Mouse (Mus musculus) bone marrow, adult 2 months (tissue): ENCODE results near the gene Slamf9.

Experiments
- CTCF ChIP-seq: fragments of 200-500 bp; IDR thresholded peaks from 2 replicates; pipeline ENCODE4 v1.5.1; 2011; ENCODE audit warnings: low read length, control low read depth; ENCODE audit not compliant: control insufficient read depth, insufficient read depth
- POLR2A ChIP-seq: fragments of 200-500 bp; IDR thresholded peaks from 2 replicates; pipeline ENCODE4 v1.6.1; 2011; ENCODE audit warnings: low read depth, mild to moderate bottlenecking, control low read depth, low read length, borderline replicate concordance; ENCODE audit not compliant: control insufficient read depth

DNA sequence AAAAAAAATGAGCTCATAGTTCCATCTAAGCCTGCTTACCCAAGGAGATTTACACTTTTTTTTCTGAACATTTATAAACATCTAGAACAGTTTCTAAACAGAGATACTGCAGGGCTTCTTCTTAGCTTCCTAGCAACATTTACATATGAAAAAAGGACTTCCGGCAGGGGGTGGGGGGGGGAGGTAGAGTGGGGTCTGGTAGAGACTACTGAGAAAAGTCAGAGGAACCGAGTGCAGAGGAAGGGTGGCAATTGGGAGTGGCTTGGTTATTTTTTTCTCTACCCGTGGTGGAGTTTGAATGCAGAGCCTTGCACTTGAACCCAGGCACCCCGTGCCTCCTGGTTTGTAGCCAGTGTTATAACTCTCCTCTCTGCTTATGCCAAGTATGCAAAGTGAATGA lies 19.7 kb upstream of the Slamf9 start:
- TF ChIP-seq CTCF (no peak), POLR2A (no peak)
